Mouse (Mus musculus) erythroblast, adult 5-6 weeks (primary cell): ENCODE measurements around the gene BC003965. TPM values are rescaled to one million over a fixed set of nuclear protein-coding genes. Genes with fewer than 3 reads are reported as not detected.
"Not testable (repeated sequence)": the region's sequence is repeated elsewhere in the genome, so short reads cannot be mapped to it uniquely, and the experiment has no call there.

Source experiments
- ATAC-seq: replicated peaks from 2 replicates; pipeline ENCODE4 v1.8.0; 2016; ENCODE audit warnings: moderate number of reproducible peaks, mild to moderate bottlenecking, moderate TSS enrichment, inconsistent platforms; ENCODE audit not compliant: poor library complexity, low FRiP score, severe bottlenecking
- total RNA-seq, 2 experiments: library from RNA; stranded (forward) in 1 of 2; stranded (reverse) in 1 of 2; fragments of 150-400 nt in 1 of 2; fragments of 200-764, 138-1000 nt in 1 of 2; gene quantifications; 2 replicates each; pipeline versions ENCODE4 v1.2.3 to v1.2.4; 2015 to 2017; ENCODE audit warnings: low replicate concordance in 2 of 2

Gene BC003965
- total RNA-seq, 2 experiments from 2014 or later, result 2.2 to 6.5 TPM

DNA sequence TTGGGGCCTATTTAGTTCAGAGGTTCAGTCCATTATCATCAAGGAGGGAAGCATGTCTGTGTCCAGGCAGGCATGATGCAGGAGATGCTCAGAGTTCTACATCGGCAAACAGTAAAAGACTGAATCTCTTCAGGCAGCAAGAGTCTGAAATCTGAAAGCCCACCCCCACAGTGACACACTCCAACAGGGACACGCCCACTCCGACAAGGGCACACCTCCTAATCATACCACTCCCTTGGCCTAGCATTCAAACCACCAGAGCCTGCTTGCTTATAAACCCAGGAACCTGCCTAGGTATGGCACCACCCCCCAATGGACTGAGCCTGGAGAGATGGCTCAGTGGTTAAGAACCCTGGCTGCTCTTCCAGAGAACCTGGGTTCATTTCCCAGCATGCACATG, 31.1 kb downstream of the BC003965 start:
- ATAC-seq, result no peak

- ATAC-seq, result no peak
Measured at GRCm38 (mm10) chr17:25218967-25219366, 34.6 kb downstream of the BC003965 start.

GRCm38 (mm10) chr17:25219492-25220295, 35.3 kb downstream of the BC003965 start:
- no peak for ATAC-seq

DNA sequence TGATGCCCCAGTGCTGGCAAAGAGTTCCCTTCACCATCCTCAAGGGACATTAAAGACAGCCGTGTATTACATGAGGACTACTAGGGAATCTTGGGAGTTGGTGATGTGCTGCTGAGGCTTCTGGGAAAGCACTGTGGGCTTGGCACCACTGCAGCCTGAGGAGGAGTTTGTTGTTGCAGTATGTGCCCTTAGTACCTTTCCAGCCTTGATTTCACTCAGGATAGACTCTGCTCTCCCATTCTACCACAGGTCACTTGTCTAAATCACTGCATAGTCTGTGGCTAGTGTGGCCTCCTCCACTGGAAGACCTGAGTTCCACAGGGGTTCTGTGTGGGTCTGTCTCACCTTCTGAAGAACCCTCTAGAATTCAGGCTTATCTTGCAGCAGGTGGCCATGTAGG, 36.4 kb downstream of the BC003965 start:
- ATAC-seq, result no peak

DNA sequence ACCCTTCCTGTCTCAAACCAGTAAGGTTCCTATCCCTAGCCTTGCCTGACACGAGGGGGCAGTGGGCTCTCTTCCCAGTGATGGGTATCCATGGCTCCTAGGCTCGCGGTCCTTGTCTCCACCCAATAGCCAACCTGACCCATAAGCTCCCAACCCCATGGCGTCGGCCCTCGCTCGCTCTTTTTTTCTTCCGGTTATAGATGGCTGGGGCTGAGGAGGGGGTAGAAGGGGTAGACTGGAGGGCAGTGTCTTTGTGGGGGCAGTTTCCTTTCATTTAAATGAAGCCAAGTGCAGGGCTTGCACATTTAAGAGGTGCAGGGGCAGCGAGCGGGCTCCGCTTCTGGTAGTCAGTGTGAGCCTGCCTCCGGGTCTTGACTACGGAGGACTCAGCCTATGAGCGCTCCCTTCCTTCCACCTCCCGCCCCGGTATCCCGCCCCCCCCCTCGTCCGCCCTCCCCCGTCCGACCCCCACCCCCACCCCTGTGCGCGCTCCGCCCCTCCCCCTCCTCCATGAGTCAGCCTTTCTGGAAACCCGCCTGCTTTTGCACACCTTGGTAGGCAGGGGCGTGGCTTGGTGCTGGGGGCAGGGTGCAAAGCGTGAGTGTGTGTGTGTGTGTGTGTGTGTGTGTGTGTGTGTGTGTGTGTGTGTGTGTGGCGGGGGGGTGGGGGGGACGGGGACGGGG, 37.6 kb downstream of the BC003965 start:
- peak; percentile 33 for ATAC-seq

DNA sequence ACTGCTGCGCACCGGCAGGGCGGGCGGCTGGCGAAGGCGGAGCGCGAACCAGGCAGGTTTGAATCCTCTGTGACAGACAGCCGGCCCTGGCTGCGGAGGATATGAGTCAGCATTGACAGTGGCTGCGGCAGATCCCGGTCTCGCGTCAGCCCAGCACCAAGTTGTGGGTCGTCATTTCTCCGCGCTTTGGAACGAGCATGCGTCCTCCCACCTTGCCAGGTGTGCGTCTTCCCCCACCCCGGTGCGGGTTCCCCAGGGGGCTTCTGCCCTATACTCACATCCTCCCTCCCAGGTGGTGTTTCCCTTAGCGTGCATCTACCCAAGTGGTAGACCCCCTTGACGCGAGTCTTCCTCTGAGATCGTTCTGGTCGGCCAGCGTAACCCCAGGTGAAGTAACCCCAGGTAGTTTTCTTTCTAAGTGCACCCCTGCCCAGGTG, 38.2 kb downstream of the BC003965 start:
- ATAC-seq, result peak; percentile 61

- ATAC-seq, result peak; percentile 62
Measured at GRCm38 (mm10) chr17:25222951-25223601, 38.7 kb downstream of the BC003965 start.

DNA sequence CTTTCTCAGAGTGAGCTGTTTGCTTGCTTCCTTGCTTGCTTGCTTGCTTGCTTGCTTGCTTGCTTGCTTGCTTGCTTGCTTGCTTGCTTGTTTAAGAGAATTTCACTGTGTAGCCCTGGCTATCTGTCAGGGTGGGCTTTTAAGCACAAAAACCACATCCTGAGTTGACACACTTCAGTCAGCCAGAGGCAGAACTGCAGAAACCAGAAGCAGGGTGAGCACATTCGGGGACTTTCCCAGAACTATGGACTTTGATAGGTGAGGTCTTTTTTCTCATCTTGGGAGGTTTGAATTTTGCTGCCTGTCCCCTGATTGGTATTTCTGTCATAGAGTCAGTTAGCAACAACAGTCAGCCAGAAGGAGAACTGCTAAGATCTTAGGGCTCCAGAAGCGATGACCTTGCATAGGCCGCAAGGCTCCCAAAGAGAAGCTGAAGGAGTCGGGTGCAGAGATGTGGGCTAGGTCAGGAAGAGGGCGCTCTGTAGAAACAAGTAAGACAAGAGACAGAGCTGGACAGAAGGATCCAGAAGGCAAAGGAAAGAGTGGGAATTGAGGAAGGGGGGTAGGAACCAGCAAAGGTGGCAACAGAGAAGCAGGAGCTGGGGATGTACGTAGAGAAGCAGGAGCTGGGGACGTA, 40.4 kb downstream of the BC003965 start:
- no peak for ATAC-seq

DNA sequence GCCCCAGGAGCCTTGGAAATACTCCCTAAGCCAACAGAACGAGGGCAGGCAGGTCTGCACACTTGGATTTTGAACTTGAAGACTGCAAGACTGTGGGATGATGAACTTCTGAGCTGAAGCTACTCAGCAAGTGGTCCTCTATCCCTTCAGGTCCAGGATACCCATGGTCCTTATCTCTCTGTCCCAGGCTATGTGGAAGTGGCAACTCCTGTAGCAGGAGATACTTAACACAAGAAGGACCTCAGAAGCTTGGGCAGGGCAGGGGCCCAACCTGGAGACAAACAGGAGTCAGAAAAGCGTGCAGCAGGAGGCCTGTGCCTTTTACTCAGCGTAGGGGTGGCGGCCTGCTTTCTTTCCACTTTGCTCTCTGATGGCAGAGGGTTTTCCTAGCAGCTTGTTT, 41.3 kb downstream of the BC003965 start:
- ATAC-seq, result peak; percentile 51

GRCm38 (mm10) chr17:25227991-25228390, 43.6 kb downstream of the BC003965 start:
- ATAC-seq, result no peak

- ATAC-seq, result not testable (repeated sequence)
Measured at GRCm38 (mm10) chr17:25230014-25230655, 45.8 kb downstream of the BC003965 start.

DNA sequence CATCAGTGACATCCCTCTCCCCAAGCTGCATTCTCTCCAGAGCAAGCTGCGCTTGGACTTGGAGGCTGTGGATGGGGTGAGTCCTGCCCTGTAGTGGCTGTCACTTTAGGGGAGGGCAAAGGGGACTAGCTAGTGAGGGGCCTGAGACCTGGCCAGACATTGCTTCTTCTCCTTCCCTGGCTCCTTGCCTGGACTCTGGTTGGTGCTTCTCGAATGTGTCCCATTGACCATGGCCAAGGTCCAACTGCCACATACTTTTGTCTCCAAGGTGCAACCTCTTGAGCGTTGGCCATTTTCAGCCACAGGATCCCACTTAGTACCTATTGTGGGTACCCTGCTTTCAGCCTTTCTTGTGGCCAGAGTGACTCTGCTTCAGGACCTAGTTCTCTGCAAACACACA, 46.3 kb downstream of the BC003965 start:
- no peak for ATAC-seq

- ATAC-seq, result not testable (repeated sequence)
Measured at GRCm38 (mm10) chr17:25231621-25232020, 47.3 kb downstream of the BC003965 start.

DNA sequence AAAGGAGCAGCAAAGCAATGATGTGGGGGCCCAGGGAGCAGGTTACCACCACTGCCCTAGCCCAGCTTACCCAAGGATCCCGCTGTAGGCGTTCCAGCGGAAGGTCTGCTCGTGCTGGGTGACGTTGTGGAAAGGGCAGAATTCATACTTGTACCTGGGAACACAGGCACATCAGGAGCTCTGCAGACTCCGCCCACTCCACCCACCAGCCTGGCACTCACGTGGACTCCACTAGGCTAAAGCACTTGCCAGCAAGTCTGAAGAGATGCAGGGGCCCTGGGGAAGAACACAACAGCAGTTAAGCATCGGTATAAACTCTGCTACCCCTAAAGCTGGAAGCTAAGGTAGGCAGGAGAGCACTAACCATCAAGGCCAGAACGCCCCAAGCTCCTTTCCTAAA, 51.3 kb downstream of the BC003965 start:
- no peak for ATAC-seq

Other genes with a start within 250 kb of the BC003965 start
- gene Mapk8ip3, start 247.6 kb upstream of the BC003965 start, total RNA-seq (2015; ENCODE audit: low replicate concordance), result 42.7 and 48.3 TPM in 2 replicates
- 109 and 222 TPM in 2 replicates for gene Mapk8ip3, start 247.6 kb upstream of the BC003965 start, total RNA-seq (2017; ENCODE audit: low replicate concordance)
- 20.8 and 28.6 TPM in 2 replicates for gene Jpt2, start 223.9 kb upstream of the BC003965 start, total RNA-seq (2015; ENCODE audit: low replicate concordance)
- gene Jpt2, start 223.9 kb upstream of the BC003965 start, total RNA-seq (2017; ENCODE audit: low replicate concordance), result 22.9 and 40.1 TPM in 2 replicates
- 16.7 and 18.0 TPM in 2 replicates for gene Cramp1l, start 168.8 kb upstream of the BC003965 start, total RNA-seq (2015; ENCODE audit: low replicate concordance)
- 16.2 and 19.0 TPM in 2 replicates for gene Cramp1l, start 168.8 kb upstream of the BC003965 start, total RNA-seq (2017; ENCODE audit: low replicate concordance)
- 61.9 and 62.3 TPM in 2 replicates for gene Ift140, start 168.5 kb upstream of the BC003965 start, total RNA-seq (2015; ENCODE audit: low replicate concordance)
- gene Ift140, start 168.5 kb upstream of the BC003965 start, total RNA-seq (2017; ENCODE audit: low replicate concordance), result 158 and 187 TPM in 2 replicates
- gene Tmem204, start 101.0 kb upstream of the BC003965 start, total RNA-seq (2015; ENCODE audit: low replicate concordance), result not detected in 2 replicates
- gene Tmem204, start 101.0 kb upstream of the BC003965 start, total RNA-seq (2017; ENCODE audit: low replicate concordance), result not detected in 2 replicates
- gene Telo2, start 68.6 kb upstream of the BC003965 start, total RNA-seq (2015; ENCODE audit: low replicate concordance), result 3.5 and 5.9 TPM in 2 replicates
- gene Telo2, start 68.6 kb upstream of the BC003965 start, total RNA-seq (2017; ENCODE audit: low replicate concordance), result 6.3 and 11.6 TPM in 2 replicates
- not detected in 2 replicates for gene Ptx4, start 63.8 kb upstream of the BC003965 start, total RNA-seq (2015; ENCODE audit: low replicate concordance)
- not detected in 2 replicates for gene Ptx4, start 63.8 kb upstream of the BC003965 start, total RNA-seq (2017; ENCODE audit: low replicate concordance)
- gene Clcn7, start 51.2 kb upstream of the BC003965 start, total RNA-seq (2015; ENCODE audit: low replicate concordance), result 3.7 and 8.6 TPM in 2 replicates
- gene Clcn7, start 51.2 kb upstream of the BC003965 start, total RNA-seq (2017; ENCODE audit: low replicate concordance), result 6.0 and 9.1 TPM in 2 replicates
- gene Ccdc154, start 22.1 kb upstream of the BC003965 start, total RNA-seq (2015; ENCODE audit: low replicate concordance), result not detected in 2 replicates
- gene Ccdc154, start 22.1 kb upstream of the BC003965 start, total RNA-seq (2017; ENCODE audit: low replicate concordance), result 0.28 TPM in 1 of 2 replicates, not detected in the other
- gene Gm38655, start 9.1 kb upstream of the BC003965 start, total RNA-seq (2015; ENCODE audit: low replicate concordance), result not detected in 2 replicates
- not detected in 2 replicates for gene Gm38655, start 9.1 kb upstream of the BC003965 start, total RNA-seq (2017; ENCODE audit: low replicate concordance)
- gene Unkl, start 3.8 kb downstream of the BC003965 start, total RNA-seq (2015; ENCODE audit: low replicate concordance), result 5.6 and 8.1 TPM in 2 replicates
- gene Unkl, start 3.8 kb downstream of the BC003965 start, total RNA-seq (2017; ENCODE audit: low replicate concordance), result 8.2 and 16.3 TPM in 2 replicates
- gene Gnptg, start 55.6 kb downstream of the BC003965 start, total RNA-seq (2015; ENCODE audit: low replicate concordance), result 6.0 and 6.3 TPM in 2 replicates
- gene Gnptg, start 55.6 kb downstream of the BC003965 start, total RNA-seq (2017; ENCODE audit: low replicate concordance), result 3.6 and 3.7 TPM in 2 replicates
- 3.1 and 3.6 TPM in 2 replicates for gene Tsr3, start 55.6 kb downstream of the BC003965 start, total RNA-seq (2015; ENCODE audit: low replicate concordance)
- gene Tsr3, start 55.6 kb downstream of the BC003965 start, total RNA-seq (2017; ENCODE audit: low replicate concordance), result 5.2 and 8.6 TPM in 2 replicates
- gene Baiap3, start 71.8 kb downstream of the BC003965 start, total RNA-seq (2015; ENCODE audit: low replicate concordance), result 1.5 TPM in 1 of 2 replicates, not detected in the other
- gene Baiap3, start 71.8 kb downstream of the BC003965 start, total RNA-seq (2017; ENCODE audit: low replicate concordance), result 0.42 TPM in 1 of 2 replicates, not detected in the other
- 81.3 and 118 TPM in 2 replicates for gene Ube2i, start 90.1 kb downstream of the BC003965 start, total RNA-seq (2015; ENCODE audit: low replicate concordance)
- gene Ube2i, start 90.1 kb downstream of the BC003965 start, total RNA-seq (2017; ENCODE audit: low replicate concordance), result 58.7 and 64.3 TPM in 2 replicates
- 153 and 185 TPM in 2 replicates for gene Prss34, start 113.8 kb downstream of the BC003965 start, total RNA-seq (2015; ENCODE audit: low replicate concordance)
- gene Prss34, start 113.8 kb downstream of the BC003965 start, total RNA-seq (2017; ENCODE audit: low replicate concordance), result 68.4 and 78.9 TPM in 2 replicates
- gene Prss28, start 124.1 kb downstream of the BC003965 start, total RNA-seq (2015; ENCODE audit: low replicate concordance), result not detected in 2 replicates
- gene Prss28, start 124.1 kb downstream of the BC003965 start, total RNA-seq (2017; ENCODE audit: low replicate concordance), result not detected in 2 replicates
- not detected in 2 replicates for gene Prss29, start 134.1 kb downstream of the BC003965 start, total RNA-seq (2015; ENCODE audit: low replicate concordance)
- not detected in 2 replicates for gene Prss29, start 134.1 kb downstream of the BC003965 start, total RNA-seq (2017; ENCODE audit: low replicate concordance)
- gene Tpsab1, start 161.0 kb downstream of the BC003965 start, total RNA-seq (2015; ENCODE audit: low replicate concordance), result not detected in 2 replicates
- not detected in 2 replicates for gene Tpsab1, start 161.0 kb downstream of the BC003965 start, total RNA-seq (2017; ENCODE audit: low replicate concordance)
- gene Tpsb2, start 181.8 kb downstream of the BC003965 start, total RNA-seq (2015; ENCODE audit: low replicate concordance), result not detected in 2 replicates
- not detected in 2 replicates for gene Tpsb2, start 181.8 kb downstream of the BC003965 start, total RNA-seq (2017; ENCODE audit: low replicate concordance)
- not detected in 2 replicates for gene Tpsg1, start 184.7 kb downstream of the BC003965 start, total RNA-seq (2015; ENCODE audit: low replicate concordance)
- not detected in 2 replicates for gene Tpsg1, start 184.7 kb downstream of the BC003965 start, total RNA-seq (2017; ENCODE audit: low replicate concordance)
- gene Cacna1h, start 249.2 kb downstream of the BC003965 start, total RNA-seq (2015; ENCODE audit: low replicate concordance), result 0.21 TPM in 1 of 2 replicates, not detected in the other
- gene Cacna1h, start 249.2 kb downstream of the BC003965 start, total RNA-seq (2017; ENCODE audit: low replicate concordance), result under 0.01 and 0.43 TPM in 2 replicates